Mouse (Mus musculus) stomach, embryonic 14.5 days (tissue): Measurements from ENCODE around the gene Nfu1. TPM values are rescaled to one million over a fixed set of nuclear protein-coding genes. Genes with fewer than 3 reads are reported as not detected.

Experiments
- ATAC-seq: fragments of 200-750 bp; cut with Nextera tagmentation; 2 replicates; pipeline ENCODE4 v1.8.0; 2017; ENCODE audit warnings: low read depth, moderate TSS enrichment; ENCODE audit not compliant: insufficient number of reproducible peaks, insufficient read depth, low FRiP score
- H3K27ac ChIP-seq: fragments of 300-500 bp; sonication (generic); 2 replicates; pipeline ENCODE4 v1.5.1; 2014; ENCODE audit warnings: mild to moderate bottlenecking, low read length, moderate library complexity, mixed read lengths
- H3K27me3 ChIP-seq: fragments of 300-500 bp; sonication (generic); 2 replicates; pipeline ENCODE4 v1.6.1; 2014; ENCODE audit warnings: low read length, control low read depth, mixed read lengths; ENCODE audit not compliant: control insufficient read depth, insufficient read depth
- H3K36me3 ChIP-seq: fragments of 300-500 bp; sonication (generic); 2 replicates; pipeline ENCODE4 v1.6.1; 2014; ENCODE audit warnings: mild to moderate bottlenecking, control low read depth, low read length, moderate library complexity, mixed read lengths; ENCODE audit not compliant: control insufficient read depth, insufficient read depth
- H3K4me1 ChIP-seq: fragments of 300-500 bp; sonication (generic); 2 replicates; pipeline ENCODE4 v1.6.1; 2014; ENCODE audit warnings: low read length, control low read depth, mixed read lengths; ENCODE audit not compliant: control insufficient read depth, insufficient read depth
- H3K4me2 ChIP-seq: fragments of 300-500 bp; sonication (generic); replicated peaks from 2 replicates; pipeline ENCODE4 v1.6.1; 2014; ENCODE audit warnings: low read depth, low read length, control low read depth
- H3K4me3 ChIP-seq: fragments of 300-500 bp; sonication (generic); 2 replicates; pipeline ENCODE4 v1.5.1; 2014; ENCODE audit warnings: low read depth, low read length, control low read depth
- H3K9ac ChIP-seq: fragments of 300-500 bp; sonication (generic); replicated peaks from 2 replicates; pipeline ENCODE4 v1.6.1; 2014; ENCODE audit warnings: low read depth, mild to moderate bottlenecking, control low read depth, low read length, moderate library complexity, mixed read lengths
- H3K9me3 ChIP-seq: fragments of 300-500 bp; sonication (generic); 2 replicates; pipeline ENCODE4 v1.6.1; 2016; ENCODE audit warnings: low read depth, low read length, control low read depth; ENCODE audit not compliant: control insufficient read depth
- WGBS: fragments of 180-500 bp; shearing (Covaris S2); extraction: QIAGEN DNeasy Blood & Tissue Kit; methylation state at CpG from one replicate; pipeline ENCODE4 v1.1.7; 2014; 5-methylcytosine and 5-hydroxymethylcytosine counted together
- polyA plus RNA-seq: library from polyadenylated mRNA; unstranded; fragments of >200 nt; fragmentation: Nextera tagmentation; extraction: Ambion mirVana; gene quantifications from 2 replicates; pipeline ENCODE4 v1.2.1, GENCODE M21; 2014

The Nfu1 gene
- polyA plus RNA-seq, 1 experiment from 2014 or later, result 100 TPM

- Histone ChIP-seq H3K4me1 (no peaks in the 10 kb centered on the region), H3K9ac (no peak overlapping the region), H3K27ac (no peak overlapping the region), H3K27me3 (no peaks in the 10 kb centered on the region), H3K4me3 (no peak overlapping the region), H3K36me3 (no peaks in the 10 kb centered on the region; the same call in 1 of the 2 replicates), H3K4me2 (no peak overlapping the region), H3K9me3 (no peaks in the 10 kb centered on the region)
- WGBS, result 77% methylated on average over 3 of the region's 3 CpGs
- no peak for ATAC-seq
Observed at GRCm38 (mm10) chr6:87034395-87034794, 25.4 kb downstream of the Nfu1 start.

DNA sequence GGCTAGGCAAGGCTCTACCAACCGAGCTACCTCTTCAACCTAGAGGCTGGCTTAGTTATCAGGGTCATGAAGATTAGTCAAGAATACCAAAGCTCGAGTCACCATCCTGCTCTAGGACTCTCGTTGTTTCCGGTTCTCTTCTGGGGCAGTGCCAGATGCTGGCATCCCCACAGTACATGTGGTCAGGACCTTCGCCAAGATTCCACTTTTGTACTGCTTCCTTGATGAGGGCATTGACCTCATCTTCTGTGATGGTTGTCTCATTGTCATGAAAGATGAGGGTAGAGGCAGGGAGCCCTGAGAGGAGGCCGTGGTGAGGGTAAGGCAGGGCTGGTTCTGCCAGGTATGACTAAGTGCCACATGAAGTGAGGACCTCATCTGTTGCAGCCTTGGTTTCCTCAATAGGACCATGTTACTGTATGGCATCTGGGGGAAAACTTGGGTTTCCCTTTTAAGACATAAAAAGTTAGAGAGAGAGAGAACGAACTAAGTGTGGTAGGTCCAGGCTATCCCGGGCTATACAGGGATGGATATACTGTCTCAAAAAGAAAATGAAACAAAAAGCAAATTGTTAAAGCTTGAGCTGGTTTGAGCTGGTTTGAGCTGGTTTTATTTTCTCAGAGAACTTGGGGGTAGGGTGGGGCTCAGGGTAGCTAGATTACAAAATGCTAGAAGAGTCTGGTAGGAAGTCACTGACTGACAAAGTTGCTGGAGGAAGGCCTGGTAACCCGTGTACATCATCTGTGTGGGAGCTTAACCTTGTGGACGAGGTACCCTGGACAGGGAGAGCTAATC, 29.0 kb downstream of the Nfu1 start:
- Histone ChIP-seq H3K4me2 (no peak overlapping the region), H3K9ac (no peak overlapping the region), H3K4me3 (no peak overlapping the region), H3K9me3 (no peaks in the 10 kb centered on the region), H3K27me3 (no peaks in the 10 kb centered on the region), H3K27ac (no peak overlapping the region), H3K36me3 (no peaks in the 10 kb centered on the region), H3K4me1 (no peaks in the 10 kb centered on the region)
- WGBS, result 84% methylated on average over 10 of the region's 10 CpGs
- no peak for ATAC-seq

GRCm38 (mm10) chr6:87039161-87039560, 30.1 kb downstream of the Nfu1 start:
- H3K4me3 ChIP-seq, result no peak overlapping the region
- H3K4me2 ChIP-seq, result no peak overlapping the region
- H3K4me1 ChIP-seq, result peaks cover 8% of the 10 kb centered on the region
- H3K36me3 ChIP-seq, result no peaks in the 10 kb centered on the region
- 81% methylated on average over 8 of the region's 8 CpGs for WGBS
- no peaks in the 10 kb centered on the region for H3K27me3 ChIP-seq
- no peak for ATAC-seq
- no peak overlapping the region for H3K9ac ChIP-seq
- no peaks in the 10 kb centered on the region for H3K9me3 ChIP-seq
- no peak overlapping the region for H3K27ac ChIP-seq

- Histone ChIP-seq H3K27me3 (no peaks in the 10 kb centered on the region), H3K4me3 (no peak overlapping the region), H3K27ac (peak overlapping the region; percentile 27; the same call in 1 of the 2 replicates), H3K9ac (no peak overlapping the region), H3K4me2 (no peak overlapping the region), H3K9me3 (no peaks in the 10 kb centered on the region), H3K36me3 (no peaks in the 10 kb centered on the region), H3K4me1 (peaks cover 8% of the 10 kb centered on the region)
- ATAC-seq, result no peak
- 73% methylated on average over 4 of the region's 4 CpGs for WGBS
Observed at GRCm38 (mm10) chr6:87040971-87041370, 31.9 kb downstream of the Nfu1 start.

- H3K4me2 ChIP-seq, result no peak overlapping the region
Observed at GRCm38 (mm10) chr6:87041431-87041830, 32.4 kb downstream of the Nfu1 start.

GRCm38 (mm10) chr6:87042004-87042336, 32.9 kb downstream of the Nfu1 start:
- Histone ChIP-seq H3K27ac (peak overlapping the region; percentile 100), H3K36me3 (no peaks in the 10 kb centered on the region; the same call in 1 of the 2 replicates), H3K4me1 (peaks cover 8% of the 10 kb centered on the region), H3K27me3 (no peaks in the 10 kb centered on the region), H3K9ac (peak overlapping the region; percentile 69), H3K4me2 (peak overlapping the region; percentile 60), H3K9me3 (no peaks in the 10 kb centered on the region), H3K4me3 (peak overlapping the region; percentile 85)
- peak; percentile 8; the same call in 1 of the 2 replicates for ATAC-seq
- WGBS, result 0% methylated on average over 11 of the region's 11 CpGs

More at GRCm38 (mm10) chr6:87041431-87041830, 32.4 kb downstream of the Nfu1 start:
- 86% methylated on average over 7 of the region's 7 CpGs for WGBS
- Histone ChIP-seq H3K4me1 (peaks cover 8% of the 10 kb centered on the region), H3K9me3 (no peaks in the 10 kb centered on the region), H3K27me3 (no peaks in the 10 kb centered on the region), H3K9ac (no peak overlapping the region), H3K27ac (peak overlapping the region; percentile 100; the same call in 1 of the 2 replicates), H3K4me3 (peak overlapping the region; percentile 85; the same call in 1 of the 2 replicates), H3K36me3 (no peaks in the 10 kb centered on the region)
- no peak for ATAC-seq

DNA sequence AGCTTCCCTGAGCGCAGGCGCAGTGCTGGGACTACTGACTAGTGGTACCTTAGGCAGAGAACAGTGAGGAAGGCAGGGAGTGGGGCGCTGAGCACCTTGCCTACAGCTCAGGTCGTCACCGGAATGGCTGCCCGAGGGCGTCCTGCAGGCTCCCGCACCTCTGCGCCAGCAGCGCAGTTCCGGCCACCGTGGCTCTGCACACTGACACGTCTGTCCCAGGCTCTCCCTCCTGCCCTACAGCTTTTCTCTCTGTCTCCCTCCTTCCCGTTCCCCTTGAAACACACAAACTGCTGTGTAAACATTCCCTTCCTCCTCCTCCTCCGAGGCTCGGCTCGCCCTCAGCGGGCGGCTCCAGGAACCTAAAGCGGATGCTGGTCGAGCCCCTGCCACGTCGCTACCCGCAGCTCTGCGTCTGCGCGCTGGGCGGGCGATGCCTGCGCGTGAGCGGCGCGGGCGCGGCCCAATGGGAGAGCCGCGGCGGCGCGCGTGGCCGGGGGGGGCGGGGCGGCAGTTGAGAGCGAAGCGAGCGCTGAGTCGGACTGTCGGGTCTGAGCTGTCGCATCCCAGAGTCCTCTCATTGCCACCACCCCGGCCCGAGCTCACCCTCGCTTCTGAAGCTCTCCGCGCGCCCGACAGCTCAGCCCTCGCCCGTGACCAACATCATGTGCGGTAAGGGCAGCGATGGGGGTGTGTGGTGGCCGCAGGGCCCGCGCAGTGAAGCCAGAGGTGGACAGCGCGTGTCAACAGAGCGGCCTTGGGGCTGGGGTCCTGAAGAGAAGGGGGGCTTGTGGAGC, 33.5 kb downstream of the Nfu1 start, which contains the start of gene Gfpt1:
Gene Gfpt1 (plus strand): TSS at position 510 of the 794 bp plus-strand sequence.
- WGBS, result under 1% methylated on average over 68 of the region's 68 CpGs

GRCm38 (mm10) chr6:87043131-87043516, 34.1 kb downstream of the Nfu1 start:
- peak overlapping the region; percentile 89 for H3K9ac ChIP-seq
- ATAC-seq, result no peak
- peak overlapping the region; percentile 85 for H3K4me3 ChIP-seq
- no peaks in the 10 kb centered on the region for H3K27me3 ChIP-seq
- peaks cover 8% of the 10 kb centered on the region for H3K4me1 ChIP-seq
- no peaks in the 10 kb centered on the region for H3K9me3 ChIP-seq
- H3K36me3 ChIP-seq, result peaks cover 1% of the 10 kb centered on the region; the same call in 1 of the 2 replicates
- no peak overlapping the region; the same call in 1 of the 2 replicates for H3K27ac ChIP-seq
- H3K4me2 ChIP-seq, result peak overlapping the region; percentile 73
- WGBS, result under 1% methylated on average over 9 of the region's 9 CpGs

More for the DNA sequence above, 33.5 kb downstream of the Nfu1 start, which contains the start of gene Gfpt1:
- no peaks in the 10 kb centered on the region for H3K27me3 ChIP-seq
- peak within 1 kb of the TSS; percentile 85 for H3K4me3 ChIP-seq
- H3K4me1 ChIP-seq, result peaks cover 8% of the 10 kb centered on the region
- H3K4me2 ChIP-seq, result peak within 1 kb of the TSS; percentile 73
- peak within 1 kb of the TSS; percentile 100 for H3K27ac ChIP-seq
- no peaks in the 10 kb centered on the region; the same call in 1 of the 2 replicates for H3K36me3 ChIP-seq
- ATAC-seq, result peak; percentile 96
- no peaks in the 10 kb centered on the region for H3K9me3 ChIP-seq
- peak within 1 kb of the TSS; percentile 89 for H3K9ac ChIP-seq
